Mouse (Mus musculus) neutrophil, adult 59 days (primary cell): Measurements from ENCODE around the gene Prmt7. TPM values are rescaled to one million over a fixed set of nuclear protein-coding genes. Genes with fewer than 3 reads are reported as not detected.

ENCODE experiments used
- total RNA-seq, 2 experiments: library from RNA; stranded (reverse); gene quantifications; 1 replicate in 1 of 2; 2 replicates in 1 of 2; pipeline ENCODE4 v1.2.4; 2023

Gene Prmt7
- total RNA-seq = 1 to 10 TPM; 6.7 to 7.6 TPM

DNA sequence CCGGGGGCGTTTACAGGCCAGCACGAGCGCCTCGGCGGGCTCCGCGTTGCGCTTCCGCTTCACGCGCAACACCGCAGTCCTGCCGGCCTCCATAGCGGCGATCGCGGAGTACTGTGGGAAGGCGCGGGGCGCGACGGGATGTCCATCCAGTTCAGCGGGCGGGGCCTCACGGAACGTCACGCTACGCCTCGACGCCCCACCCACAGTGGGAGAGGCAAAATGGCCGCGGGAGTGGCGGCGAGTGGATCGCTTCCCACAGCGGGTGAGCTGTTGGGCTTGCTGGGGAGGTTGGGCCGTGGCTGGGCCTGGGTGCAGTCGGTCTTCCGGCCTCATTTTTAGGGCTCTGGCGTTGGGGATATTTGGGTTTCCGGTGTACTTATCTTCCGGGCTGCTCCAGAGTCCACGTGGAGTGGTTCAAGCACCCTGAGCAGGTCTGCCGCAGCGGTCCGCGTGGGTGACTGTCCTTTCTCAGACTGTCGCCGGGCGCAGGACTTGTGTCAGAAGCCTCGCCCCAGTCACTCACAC lies at the start of gene Prmt7, which contains the start of gene Slc7a6os:
Gene Prmt7 (plus strand): TSS at position 116 of the 525 bp plus-strand sequence.
Gene Slc7a6os (minus strand): TSS at position 115 of the 525 bp plus-strand sequence.

DNA sequence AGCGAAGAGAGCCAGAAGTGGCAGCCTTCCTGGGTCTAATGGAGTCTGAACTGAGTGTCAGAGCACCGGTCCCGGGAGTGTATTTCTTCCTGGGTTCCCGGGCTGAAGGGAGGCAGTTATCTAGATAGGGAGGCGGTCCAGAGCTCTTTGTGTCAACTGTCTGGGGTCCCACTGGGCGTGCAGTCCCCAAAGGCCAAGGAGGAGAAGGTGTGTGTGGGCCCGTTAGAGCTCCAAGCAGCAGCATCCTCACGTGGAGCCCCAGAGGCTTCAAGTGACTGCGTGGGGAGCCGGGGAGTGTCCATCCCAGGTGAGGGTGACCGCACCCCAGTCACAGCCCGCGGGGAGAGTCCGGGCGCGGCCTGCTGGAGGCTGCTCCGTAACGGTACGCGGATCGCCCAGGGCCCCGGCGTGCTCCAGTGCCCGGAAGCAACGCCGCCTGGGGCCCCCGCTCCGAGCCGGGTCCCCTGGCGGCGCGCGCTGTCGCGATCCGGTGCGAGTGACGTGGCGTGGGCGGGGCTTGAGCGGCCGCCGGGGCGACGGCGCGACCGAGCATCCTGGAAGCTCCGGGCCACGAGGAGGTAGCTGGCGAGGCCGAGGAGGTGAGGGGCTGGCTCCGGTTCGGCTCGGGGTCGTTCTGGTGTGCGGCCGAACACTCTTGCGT lies 42.2 kb upstream of the Prmt7 start, which contains the start of gene Slc7a6:
Gene Slc7a6 (plus strand): TSS at position 502 of the 661 bp plus-strand sequence.

Other genes with a start within 250 kb of the Prmt7 start
- 1 to 10 TPM; 5.8 to 6.9 TPM for gene Slc12a4, start 244.8 kb upstream of the Prmt7 start, total RNA-seq
- gene Dpep3, start 231.5 kb upstream of the Prmt7 start, total RNA-seq = under 1 TPM in 1 of 2 experiments, not detected in 1; 0.22 TPM
- 1 to 10 TPM; 4.9 to 5.8 TPM for gene Dus2, start 219.6 kb upstream of the Prmt7 start, total RNA-seq
- gene Dpep2nb, start 205.0 kb upstream of the Prmt7 start, total RNA-seq = under 1 TPM in 1 of 2 experiments, not detected in 1; 0.33 TPM
- gene Ddx28, start 199.1 kb upstream of the Prmt7 start, total RNA-seq = 1 to 10 TPM; 6.7 to 8.6 TPM
- gene Nfatc3, start 152.1 kb upstream of the Prmt7 start, total RNA-seq = 10 to 100 TPM; 47.5 to 51.6 TPM
- not detected for gene Esrp2, start 74.0 kb upstream of the Prmt7 start, total RNA-seq
- gene Pla2g15, start 60.5 kb upstream of the Prmt7 start, total RNA-seq = 10 to 100 TPM; 15.1 to 17.9 TPM
- gene Slc7a6, start 42.1 kb upstream of the Prmt7 start, total RNA-seq = 1 to 10 TPM; 4.3 to 7.9 TPM
- gene Slc7a6os, start within 50 bp of the Prmt7 start, total RNA-seq = 10 to 100 TPM; 22.7 to 23.5 TPM
- under 1 TPM; 0.26 to 0.60 TPM for gene Smpd3, start 127.1 kb downstream of the Prmt7 start, total RNA-seq
- 1 to 10 TPM; 3.2 to 3.9 TPM for gene Zfp90, start 204.4 kb downstream of the Prmt7 start, total RNA-seq